Mouse (Mus musculus) intestine, embryonic 15.5 days (tissue): ENCODE results near the gene Bbs2. TPM values are rescaled to one million over a fixed set of nuclear protein-coding genes. Genes with fewer than 3 reads are reported as not detected.

Source experiments
- ATAC-seq: fragments of 200-750 bp; cut with Nextera tagmentation; 2 replicates; pipeline ENCODE4 v1.8.0; 2017; ENCODE audit warnings: moderate TSS enrichment, moderate library complexity
- H3K27ac ChIP-seq: fragments of 300-500 bp; sonication (generic); 2 replicates; pipeline ENCODE4 v1.5.1; 2015; ENCODE audit warnings: mild to moderate bottlenecking, inconsistent platforms
- H3K27me3 ChIP-seq: fragments of 300-500 bp; sonication (generic); replicated peaks from 2 replicates; pipeline ENCODE4 v1.6.1; 2015; ENCODE audit warnings: inconsistent platforms
- H3K36me3 ChIP-seq: fragments of 300-500 bp; sonication (generic); 2 replicates; pipeline ENCODE4 v1.6.1; 2015; ENCODE audit warnings: inconsistent platforms
- H3K4me1 ChIP-seq: fragments of 300-500 bp; sonication (generic); replicated peaks from 2 replicates; pipeline ENCODE4 v1.6.1; 2015; ENCODE audit warnings: inconsistent platforms
- H3K4me2 ChIP-seq: fragments of 300-500 bp; sonication (generic); replicated peaks from 2 replicates; pipeline ENCODE4 v1.6.1; 2015; ENCODE audit warnings: mild to moderate bottlenecking, inconsistent platforms
- H3K4me3 ChIP-seq: fragments of 300-500 bp; sonication (generic); replicated peaks from 2 replicates; pipeline ENCODE4 v1.5.1; 2015; ENCODE audit warnings: inconsistent platforms
- H3K9ac ChIP-seq: fragments of 300-500 bp; sonication (generic); 2 replicates; pipeline ENCODE4 v1.6.1; 2015; ENCODE audit warnings: inconsistent platforms
- H3K9me3 ChIP-seq: fragments of 300-500 bp; sonication (generic); 2 replicates; pipeline ENCODE4 v1.6.1; 2016; ENCODE audit warnings: inconsistent platforms
- WGBS: fragments of 180-500 bp; shearing (Covaris S2); methylation state at CpG from one replicate; pipeline ENCODE4 v1.1.7; 2015; 5-methylcytosine and 5-hydroxymethylcytosine counted together
- polyA plus RNA-seq: library from polyadenylated mRNA; unstranded; fragments of >200 nt; fragmentation: Nextera tagmentation; extraction: Ambion mirVana; gene quantifications from 2 replicates; pipeline ENCODE4 v1.2.1, GENCODE M21; 2015

The Bbs2 gene
- polyA plus RNA-seq, 1 experiment from 2014 or later = 10.5 TPM

- Histone ChIP-seq H3K4me1 (no peaks in the 10 kb centered on the region), H3K9ac (no peak overlapping the region), H3K27me3 (no peaks in the 10 kb centered on the region), H3K4me2 (no peak overlapping the region), H3K36me3 (no peaks in the 10 kb centered on the region), H3K4me3 (no peak overlapping the region), H3K27ac (no peak overlapping the region), H3K9me3 (no peaks in the 10 kb centered on the region)
- ATAC-seq = no peak
- WGBS = 46% methylated on average over 8 of the region's 8 CpGs
Observed at GRCm38 (mm10) chr8:94122711-94123468, 24.2 kb upstream of the Bbs2 start.

- Histone ChIP-seq H3K9ac (no peak overlapping the region), H3K27ac (no peak overlapping the region), H3K27me3 (no peaks in the 10 kb centered on the region), H3K4me1 (no peaks in the 10 kb centered on the region), H3K36me3 (no peaks in the 10 kb centered on the region), H3K4me2 (no peak overlapping the region), H3K4me3 (no peak overlapping the region), H3K9me3 (no peaks in the 10 kb centered on the region)
- 85% methylated on average over 9 of the region's 9 CpGs for WGBS
- no peak for ATAC-seq
Observed at GRCm38 (mm10) chr8:94121625-94122024, 22.9 kb upstream of the Bbs2 start.

- Histone ChIP-seq H3K4me1 (no peaks in the 10 kb centered on the region), H3K4me3 (no peak overlapping the region), H3K36me3 (no peaks in the 10 kb centered on the region), H3K9ac (no peak overlapping the region), H3K27me3 (no peaks in the 10 kb centered on the region), H3K27ac (no peak overlapping the region), H3K9me3 (no peaks in the 10 kb centered on the region), H3K4me2 (no peak overlapping the region)
- WGBS = 12% methylated on average over 6 of the region's 6 CpGs
- no peak for ATAC-seq
Observed at GRCm38 (mm10) chr8:94118776-94119430, 20.2 kb upstream of the Bbs2 start.

GRCm38 (mm10) chr8:94113972-94114371, 15.2 kb upstream of the Bbs2 start:
- Histone ChIP-seq H3K9ac (no peak overlapping the region), H3K4me3 (no peak overlapping the region), H3K4me2 (no peak overlapping the region), H3K9me3 (no peaks in the 10 kb centered on the region), H3K4me1 (no peaks in the 10 kb centered on the region), H3K27me3 (no peaks in the 10 kb centered on the region), H3K27ac (no peak overlapping the region), H3K36me3 (no peaks in the 10 kb centered on the region)
- WGBS = 89% methylated on average over 2 of the region's 2 CpGs
- no peak for ATAC-seq

GRCm38 (mm10) chr8:94113435-94113834, 14.7 kb upstream of the Bbs2 start:
- Histone ChIP-seq H3K9me3 (no peaks in the 10 kb centered on the region), H3K4me3 (no peak overlapping the region), H3K9ac (no peak overlapping the region), H3K36me3 (no peaks in the 10 kb centered on the region), H3K4me2 (no peak overlapping the region), H3K4me1 (no peaks in the 10 kb centered on the region), H3K27me3 (no peaks in the 10 kb centered on the region), H3K27ac (no peak overlapping the region)
- ATAC-seq = no peak
- WGBS = 26% methylated on average over 1 of the region's 1 CpGs

GRCm38 (mm10) chr8:94110526-94111177, 11.9 kb upstream of the Bbs2 start:
- Histone ChIP-seq H3K36me3 (no peaks in the 10 kb centered on the region), H3K4me3 (no peak overlapping the region), H3K27me3 (no peaks in the 10 kb centered on the region), H3K4me2 (no peak overlapping the region), H3K4me1 (no peaks in the 10 kb centered on the region), H3K9ac (no peak overlapping the region), H3K27ac (no peak overlapping the region), H3K9me3 (no peaks in the 10 kb centered on the region)
- WGBS = 59% methylated on average over 6 of the region's 6 CpGs
- ATAC-seq = no peak

- Histone ChIP-seq H3K27me3 (no peaks in the 10 kb centered on the region), H3K4me3 (no peak overlapping the region), H3K4me2 (no peak overlapping the region), H3K4me1 (no peaks in the 10 kb centered on the region), H3K9me3 (no peaks in the 10 kb centered on the region), H3K36me3 (no peaks in the 10 kb centered on the region), H3K27ac (no peak overlapping the region), H3K9ac (no peak overlapping the region)
- no peak for ATAC-seq
- 76% methylated on average over 5 of the region's 5 CpGs for WGBS
Observed at GRCm38 (mm10) chr8:94109835-94110234, 11.1 kb upstream of the Bbs2 start.

- peak; percentile 63; the same call in 1 of the 2 replicates for ATAC-seq
- Histone ChIP-seq H3K9me3 (no peaks in the 10 kb centered on the region), H3K4me3 (no peak overlapping the region)
Observed at GRCm38 (mm10) chr8:94109396-94109795, 10.7 kb upstream of the Bbs2 start.

GRCm38 (mm10) chr8:94107871-94108270, 9.1 kb upstream of the Bbs2 start:
- 71% methylated on average over 3 of the region's 3 CpGs for WGBS
- H3K27me3 ChIP-seq = no peaks in the 10 kb centered on the region
- H3K36me3 ChIP-seq = no peaks in the 10 kb centered on the region
- ATAC-seq = no peak
- H3K27ac ChIP-seq = no peak overlapping the region
- no peaks in the 10 kb centered on the region for H3K4me1 ChIP-seq
- H3K9ac ChIP-seq = no peak overlapping the region
- H3K4me2 ChIP-seq = no peak overlapping the region
- no peaks in the 10 kb centered on the region for H3K9me3 ChIP-seq
- no peak overlapping the region for H3K4me3 ChIP-seq

More at GRCm38 (mm10) chr8:94109396-94109795, 10.7 kb upstream of the Bbs2 start:
- 90% methylated on average over 6 of the region's 6 CpGs for WGBS
- no peak overlapping the region for H3K9ac ChIP-seq
- H3K4me1 ChIP-seq = no peaks in the 10 kb centered on the region
- H3K36me3 ChIP-seq = no peaks in the 10 kb centered on the region
- no peaks in the 10 kb centered on the region for H3K27me3 ChIP-seq
- no peak overlapping the region for H3K27ac ChIP-seq
- H3K4me2 ChIP-seq = no peak overlapping the region

GRCm38 (mm10) chr8:94104146-94104545, 5.4 kb upstream of the Bbs2 start:
- H3K9me3 ChIP-seq = no peaks in the 10 kb centered on the region
- H3K27me3 ChIP-seq = no peaks in the 10 kb centered on the region
- ATAC-seq = no peak

GRCm38 (mm10) chr8:94098996-94099395, 268 bp upstream of the Bbs2 start:
- peak overlapping the region; percentile 77 for H3K4me2 ChIP-seq
- no peaks in the 10 kb centered on the region for H3K4me1 ChIP-seq
- H3K27ac ChIP-seq = 0 out of 2 replicates have a peak overlapping the region, but pooled peaks have one; percentile 87
- H3K9me3 ChIP-seq = no peaks in the 10 kb centered on the region
- no peak overlapping the region for H3K4me3 ChIP-seq
- H3K9ac ChIP-seq = no peak overlapping the region
- WGBS = 47% methylated on average over 4 of the region's 4 CpGs
- no peak for ATAC-seq
- no peaks in the 10 kb centered on the region for H3K27me3 ChIP-seq
- no peaks in the 10 kb centered on the region for H3K36me3 ChIP-seq

More at GRCm38 (mm10) chr8:94104146-94104545, 5.4 kb upstream of the Bbs2 start:
- Histone ChIP-seq H3K36me3 (no peaks in the 10 kb centered on the region), H3K4me2 (no peak overlapping the region), H3K9ac (no peak overlapping the region), H3K4me1 (no peaks in the 10 kb centered on the region), H3K27ac (no peak overlapping the region), H3K4me3 (no peak overlapping the region)
- WGBS = 50% methylated on average over 5 of the region's 5 CpGs

- ATAC-seq = no peak
- WGBS = 80% methylated on average over 6 of the region's 6 CpGs
Observed at GRCm38 (mm10) chr8:94094281-94094680, 4.4 kb downstream of the Bbs2 start.

More at GRCm38 (mm10) chr8:94094281-94094680, 4.4 kb downstream of the Bbs2 start:
- Histone ChIP-seq H3K4me1 (no peaks in the 10 kb centered on the region), H3K27me3 (no peaks in the 10 kb centered on the region), H3K4me3 (no peak overlapping the region), H3K36me3 (no peaks in the 10 kb centered on the region), H3K9me3 (no peaks in the 10 kb centered on the region), H3K27ac (no peak overlapping the region), H3K9ac (no peak overlapping the region), H3K4me2 (no peak overlapping the region)
